Mouse (Mus musculus) heart, postnatal 0 days (tissue): Measurements from ENCODE around the gene Churc1. TPM values are rescaled to one million over a fixed set of nuclear protein-coding genes. Genes with fewer than 3 reads are reported as not detected.

ENCODE experiments used
- ATAC-seq: fragments of 200-750 bp; cut with Nextera tagmentation; 2 replicates; pipeline ENCODE4 v1.8.0; 2017; ENCODE audit warnings: low read depth, moderate number of reproducible peaks, moderate library complexity; ENCODE audit not compliant: insufficient read depth
- DNase-seq: peaks from one replicate; pipeline ENCODE4 v3.0.0-alpha.2; 2016; ENCODE audit warnings: low spot score
- H3K27ac ChIP-seq: fragments of 300-500 bp; sonication (generic); 2 replicates; pipeline ENCODE4 v1.5.1; 2014; ENCODE audit warnings: low read depth, mild to moderate bottlenecking
- H3K27me3 ChIP-seq: fragments of 300-500 bp; sonication (generic); 2 replicates; pipeline ENCODE4 v1.6.1; 2014; ENCODE audit warnings: low read length, mixed read lengths; ENCODE audit not compliant: control insufficient read depth, insufficient read depth
- H3K36me3 ChIP-seq: fragments of 300-500 bp; sonication (generic); replicated peaks from 2 replicates; pipeline ENCODE4 v1.6.1; 2014; ENCODE audit warnings: low read length, mixed read lengths; ENCODE audit not compliant: control insufficient read depth, insufficient read depth
- H3K4me1 ChIP-seq: fragments of 300-500 bp; sonication (generic); 2 replicates; pipeline ENCODE4 v1.6.1; 2014; ENCODE audit warnings: antibody characterized with exemption; ENCODE audit not compliant: control insufficient read depth, insufficient read depth
- H3K4me2 ChIP-seq: fragments of 300-500 bp; sonication (generic); 2 replicates; pipeline ENCODE4 v1.6.1; 2014; ENCODE audit warnings: low read depth, mild to moderate bottlenecking, low read length, moderate library complexity
- H3K4me3 ChIP-seq: fragments of 300-500 bp; sonication (generic); 2 replicates; pipeline ENCODE4 v1.5.1; 2014; ENCODE audit warnings: low read depth, low read length
- H3K9ac ChIP-seq: fragments of 300-500 bp; sonication (generic); replicated peaks from 2 replicates; pipeline ENCODE4 v1.6.1; 2014; ENCODE audit warnings: low read depth, low read length, mixed read lengths
- H3K9me3 ChIP-seq: fragments of 300-500 bp; sonication (generic); replicated peaks from 2 replicates; pipeline ENCODE4 v1.6.1; 2016; ENCODE audit warnings: low read length; ENCODE audit not compliant: control insufficient read depth
- CTCF ChIP-seq: IDR thresholded peaks from 2 replicates; pipeline ENCODE4 v1.5.1; 2016; ENCODE audit warnings: antibody characterized with exemption, control low read depth, low read depth
- EP300 ChIP-seq: IDR thresholded peaks from 2 replicates; pipeline ENCODE4 v1.6.1; 2016; ENCODE audit warnings: antibody characterized with exemption, low read depth
- WGBS: fragments of 180-500 bp; shearing (Covaris S2); extraction: QIAGEN DNeasy Blood & Tissue Kit; methylation state at CpG from one replicate; pipeline ENCODE4 v1.1.7; 2014; 5-methylcytosine and 5-hydroxymethylcytosine counted together
- polyA plus RNA-seq: library from polyadenylated mRNA; unstranded; fragments of >200 nt; fragmentation: Nextera tagmentation; extraction: Ambion mirVana; gene quantifications from 2 replicates; pipeline ENCODE4 v1.2.1, GENCODE M21; 2015
- total RNA-seq: library from RNA; depleted of rRNA; stranded (reverse); fragments of >200 nt; gene quantifications from 2 replicates; pipeline ENCODE4 v1.2.3, GENCODE M21; 2014; ENCODE audit warnings: low replicate concordance; rRNA removed

The Churc1 gene
- total and polyA plus RNA-seq, 2 experiments from 2014 or later, result 131 to 307 TPM

GRCm38 (mm10) chr12:76822002-76822650, 56.8 kb downstream of the Churc1 start:
- ATAC-seq, result peak; percentile 67
- no peak for DNase-seq

GRCm38 (mm10) chr12:76822651-76823041, 57.3 kb downstream of the Churc1 start, which contains the start of gene Rab15:
TSS of gene Rab15 (minus strand) at chr12:76822908.
- ATAC-seq (no peak; the same call in 1 of the 2 replicates), DNase-seq (no peak)
- Histone ChIP-seq H3K9ac (peak within 1 kb of the TSS; percentile 51), H3K9me3 (no peaks in the 10 kb centered on the region), H3K27me3 (peaks cover 41% of the 10 kb centered on the region), H3K4me2 (peak within 1 kb of the TSS; percentile 80), H3K27ac (no peak within 1 kb of the TSS), H3K4me1 (peaks cover 4% of the 10 kb centered on the region), H3K4me3 (peak within 1 kb of the TSS; percentile 54), H3K36me3 (no peaks in the 10 kb centered on the region)
- TF ChIP-seq EP300 (no peak), CTCF (no peak)
- 7% methylated on average over 17 of the region's 17 CpGs for WGBS

More at GRCm38 (mm10) chr12:76822002-76822650, 56.8 kb downstream of the Churc1 start:
- WGBS, result 2% methylated on average over 55 of the region's 66 CpGs
- H3K27ac ChIP-seq, result no peak overlapping the region
- H3K4me3 ChIP-seq, result peak overlapping the region; percentile 54
- H3K27me3 ChIP-seq, result peaks cover 41% of the 10 kb centered on the region
- no peaks in the 10 kb centered on the region for H3K36me3 ChIP-seq
- TF ChIP-seq CTCF (no peak), EP300 (no peak)
- peak overlapping the region; percentile 51 for H3K9ac ChIP-seq
- peaks cover 4% of the 10 kb centered on the region for H3K4me1 ChIP-seq
- H3K4me2 ChIP-seq, result peak overlapping the region; percentile 80
- no peaks in the 10 kb centered on the region for H3K9me3 ChIP-seq

GRCm38 (mm10) chr12:76825283-76825682, 59.9 kb downstream of the Churc1 start:
- Histone ChIP-seq H3K4me3 (no peak overlapping the region), H3K4me1 (peaks cover 4% of the 10 kb centered on the region), H3K4me2 (no peak overlapping the region), H3K9ac (no peak overlapping the region), H3K36me3 (no peaks in the 10 kb centered on the region), H3K9me3 (no peaks in the 10 kb centered on the region), H3K27ac (no peak overlapping the region), H3K27me3 (peaks cover 38% of the 10 kb centered on the region)
- WGBS, result 61% methylated on average over 4 of the region's 4 CpGs
- TF ChIP-seq CTCF (no peak), EP300 (no peak)
- DNase-seq (no peak), ATAC-seq (no peak)

- TF ChIP-seq CTCF (peak; percentile 73), EP300 (no peak)
- Histone ChIP-seq H3K27ac (no peak overlapping the region), H3K4me2 (no peak overlapping the region), H3K9ac (no peak overlapping the region), H3K27me3 (no peaks in the 10 kb centered on the region), H3K4me3 (no peak overlapping the region), H3K36me3 (no peaks in the 10 kb centered on the region), H3K9me3 (no peaks in the 10 kb centered on the region), H3K4me1 (no peaks in the 10 kb centered on the region)
- WGBS, result 8% methylated on average over 3 of the region's 3 CpGs
- peak; percentile 59 for DNase-seq
- ATAC-seq, result no peak
Measured at GRCm38 (mm10) chr12:76832704-76833103, 67.4 kb downstream of the Churc1 start.

Other genes starting within 250 kb of the Churc1 start
- 17.7 and 21.7 TPM in 2 replicates for gene Plekhg3, start 234.6 kb upstream of the Churc1 start, total RNA-seq
- gene Plekhg3, start 234.6 kb upstream of the Churc1 start, polyA plus RNA-seq, result 3.7 TPM in 2 replicates
- 36.8 and 37.3 TPM in 2 replicates for gene Sptb, start 55.0 kb upstream of the Churc1 start, total RNA-seq
- 4.1 and 4.9 TPM in 2 replicates for gene Sptb, start 55.0 kb upstream of the Churc1 start, polyA plus RNA-seq
- gene Fntb, start 51 bp downstream of the Churc1 start, total RNA-seq, result 15.1 and 20.0 TPM in 2 replicates
- 13.0 and 13.2 TPM in 2 replicates for gene Fntb, start 51 bp downstream of the Churc1 start, polyA plus RNA-seq
- not detected in 2 replicates for gene Gpx2, start 30.0 kb downstream of the Churc1 start, total RNA-seq
- 0.49 TPM in 1 of 2 replicates, not detected in the other for gene Gpx2, start 30.0 kb downstream of the Churc1 start, polyA plus RNA-seq
- gene Rab15, start 57.4 kb downstream of the Churc1 start, total RNA-seq, result 1.1 and 10.3 TPM in 2 replicates
- gene Rab15, start 57.4 kb downstream of the Churc1 start, polyA plus RNA-seq, result 1.6 and 1.7 TPM in 2 replicates
- 26.8 and 37.8 TPM in 2 replicates for gene Max, start 196.7 kb downstream of the Churc1 start, total RNA-seq
- gene Max, start 196.7 kb downstream of the Churc1 start, polyA plus RNA-seq, result 5.9 and 8.4 TPM in 2 replicates